Mouse (Mus musculus) liver, adult 2 months (tissue): ENCODE results near the gene Ankdd1a. TPM values are rescaled to one million over a fixed set of nuclear protein-coding genes. Genes with fewer than 3 reads are reported as not detected.

ENCODE experiments used
- DNase-seq: peaks from one replicate; pipeline ENCODE4 v3.0.0-alpha.2; 2011; ENCODE audit warnings: low read depth, low spot score; ENCODE audit errors: extremely low read depth
- H3K27ac ChIP-seq: fragments of 200-500 bp; replicated peaks from 2 replicates; pipeline ENCODE4 v1.5.1; 2012; ENCODE audit warnings: low read depth, mild to moderate bottlenecking, control low read depth, inconsistent platforms, low read length; ENCODE audit not compliant: insufficient read depth
- H3K27me3 ChIP-seq: fragments of 200-500 bp; 2 replicates; pipeline ENCODE4 v1.6.1; 2012; ENCODE audit warnings: mild to moderate bottlenecking, moderate library complexity, low read length, inconsistent platforms; ENCODE audit not compliant: control insufficient read depth, insufficient read depth
- H3K36me3 ChIP-seq: fragments of 200-500 bp; 2 replicates; pipeline ENCODE4 v1.6.1; 2012; ENCODE audit warnings: low read length, inconsistent platforms; ENCODE audit not compliant: control insufficient read depth, insufficient read depth
- H3K4me1 ChIP-seq: fragments of 200-500 bp; 2 replicates; pipeline ENCODE4 v1.6.1; 2011; ENCODE audit warnings: low read length; ENCODE audit not compliant: control insufficient read depth, insufficient read depth
- H3K4me3 ChIP-seq: fragments of 200-500 bp; 2 replicates; pipeline ENCODE4 v1.5.1; 2011; ENCODE audit warnings: low read depth, mild to moderate bottlenecking, control low read depth, low read length, moderate library complexity; ENCODE audit not compliant: insufficient read depth
- H3K79me2 ChIP-seq: fragments of 200-500 bp; 2 replicates; pipeline ENCODE4 v1.6.1; 2012; ENCODE audit warnings: inconsistent platforms, mild to moderate bottlenecking, low read length, moderate library complexity; ENCODE audit not compliant: control insufficient read depth, insufficient read depth
- H3K9ac ChIP-seq: fragments of 200-500 bp; 2 replicates; pipeline ENCODE4 v1.6.1; 2012; ENCODE audit warnings: low read depth, mild to moderate bottlenecking, control low read depth, inconsistent platforms, low read length
- CTCF ChIP-seq: fragments of 200-500 bp; IDR thresholded peaks from 2 replicates; pipeline ENCODE4 v1.5.1; 2011; ENCODE audit warnings: low read depth, low read length, control low read depth
- POLR2A ChIP-seq: fragments of 200-500 bp; IDR thresholded peaks from 2 replicates; pipeline ENCODE4 v1.6.1; 2011; ENCODE audit warnings: low read length, control low read depth; ENCODE audit not compliant: insufficient read depth; ENCODE audit errors: extremely low read depth
- WGBS: fragments of 180-500 bp; shearing (Covaris S2); methylation state at CpG from one replicate; pipeline ENCODE4 v1.1.7; 2018; 5-methylcytosine and 5-hydroxymethylcytosine counted together
- polyA plus RNA-seq: library from polyadenylated mRNA; depleted of rRNA; stranded (reverse); fragments of >200 nt; gene quantifications from 2 replicates; pipeline ENCODE4 v1.2.3, GENCODE M21; 2012
- total RNA-seq: library from RNA; depleted of rRNA; stranded (reverse); fragments of >200 nt; gene quantifications from 2 replicates; pipeline ENCODE4 v1.2.3, GENCODE M21; 2014

Gene Ankdd1a
- total and polyA plus RNA-seq, 2 experiments: not detected

GRCm38 (mm10) chr9:65480071-65480470, 39.9 kb downstream of the Ankdd1a start:
- TF ChIP-seq CTCF (no peak), POLR2A (no peak)
- WGBS: 77% methylated on average over 5 of the region's 5 CpGs
- Histone ChIP-seq H3K79me2 (no peaks in the 10 kb centered on the region), H3K27ac (no peak overlapping the region), H3K36me3 (peaks cover 44% of the 10 kb centered on the region), H3K4me3 (no peak overlapping the region), H3K9ac (no peak overlapping the region), H3K27me3 (no peaks in the 10 kb centered on the region), H3K4me1 (no peaks in the 10 kb centered on the region)
- no peak for DNase-seq

- no peaks in the 10 kb centered on the region for H3K27me3 ChIP-seq
- TF ChIP-seq CTCF (no peak), POLR2A (no peak)
- no peaks in the 10 kb centered on the region for H3K79me2 ChIP-seq
- H3K4me1 ChIP-seq: no peaks in the 10 kb centered on the region
- H3K27ac ChIP-seq: no peak overlapping the region
- peak; percentile 37 for DNase-seq
- WGBS: 57% methylated on average over 8 of the region's 8 CpGs
- no peak overlapping the region for H3K4me3 ChIP-seq
- H3K36me3 ChIP-seq: peaks cover 45% of the 10 kb centered on the region
- no peak overlapping the region for H3K9ac ChIP-seq
Measured at GRCm38 (mm10) chr9:65479158-65479557, 40.8 kb downstream of the Ankdd1a start.

- Histone ChIP-seq H3K27me3 (no peaks in the 10 kb centered on the region), H3K79me2 (no peaks in the 10 kb centered on the region), H3K4me1 (no peaks in the 10 kb centered on the region; the same call in 1 of the 2 replicates), H3K27ac (no peak overlapping the region), H3K4me3 (no peak overlapping the region), H3K36me3 (peaks cover 50% of the 10 kb centered on the region), H3K9ac (no peak overlapping the region)
- WGBS: 82% methylated on average over 4 of the region's 4 CpGs
- no peak for DNase-seq
- no peak for TF ChIP-seq POLR2A
- no peak for TF ChIP-seq CTCF
Measured at GRCm38 (mm10) chr9:65472769-65473168, 47.2 kb downstream of the Ankdd1a start.

- TF ChIP-seq CTCF (no peak), POLR2A (no peak)
- no peak overlapping the region for H3K9ac ChIP-seq
- peaks cover 19% of the 10 kb centered on the region for H3K36me3 ChIP-seq
- no peak overlapping the region for H3K4me3 ChIP-seq
- H3K27me3 ChIP-seq: no peaks in the 10 kb centered on the region
- peaks cover 5% of the 10 kb centered on the region; the same call in 1 of the 2 replicates for H3K4me1 ChIP-seq
- no peak overlapping the region for H3K27ac ChIP-seq
- no peaks in the 10 kb centered on the region; the same call in 1 of the 2 replicates for H3K79me2 ChIP-seq
- WGBS: 23% methylated on average over 11 of the region's 11 CpGs
- DNase-seq: peak; percentile 72
Measured at GRCm38 (mm10) chr9:65467686-65468085, 52.3 kb downstream of the Ankdd1a start.

- Histone ChIP-seq H3K27me3 (no peaks in the 10 kb centered on the region), H3K79me2 (no peaks in the 10 kb centered on the region; the same call in 1 of the 2 replicates), H3K27ac (no peak overlapping the region; the same call in 1 of the 2 replicates), H3K4me1 (peaks cover 7% of the 10 kb centered on the region), H3K4me3 (no peak overlapping the region), H3K9ac (no peak overlapping the region), H3K36me3 (peaks cover 10% of the 10 kb centered on the region)
- 23% methylated on average over 2 of the region's 2 CpGs for WGBS
- no peak for TF ChIP-seq CTCF
- no peak for TF ChIP-seq POLR2A
- DNase-seq: peak; percentile 81
Measured at GRCm38 (mm10) chr9:65465241-65465640, 54.8 kb downstream of the Ankdd1a start.

- Histone ChIP-seq H3K4me1 (peaks cover 7% of the 10 kb centered on the region), H3K36me3 (peaks cover 5% of the 10 kb centered on the region), H3K27me3 (no peaks in the 10 kb centered on the region), H3K79me2 (no peaks in the 10 kb centered on the region; the same call in 1 of the 2 replicates), H3K27ac (no peak overlapping the region), H3K9ac (no peak overlapping the region), H3K4me3 (no peak overlapping the region)
- no peak for TF ChIP-seq POLR2A
- no peak for TF ChIP-seq CTCF
- DNase-seq: peak; percentile 19
- WGBS: 88% methylated on average over 6 of the region's 6 CpGs
Measured at GRCm38 (mm10) chr9:65464161-65464560, 55.8 kb downstream of the Ankdd1a start.
